ENCODE assay signal across 17 mouse cellular contexts in the genomic region with DNA sequence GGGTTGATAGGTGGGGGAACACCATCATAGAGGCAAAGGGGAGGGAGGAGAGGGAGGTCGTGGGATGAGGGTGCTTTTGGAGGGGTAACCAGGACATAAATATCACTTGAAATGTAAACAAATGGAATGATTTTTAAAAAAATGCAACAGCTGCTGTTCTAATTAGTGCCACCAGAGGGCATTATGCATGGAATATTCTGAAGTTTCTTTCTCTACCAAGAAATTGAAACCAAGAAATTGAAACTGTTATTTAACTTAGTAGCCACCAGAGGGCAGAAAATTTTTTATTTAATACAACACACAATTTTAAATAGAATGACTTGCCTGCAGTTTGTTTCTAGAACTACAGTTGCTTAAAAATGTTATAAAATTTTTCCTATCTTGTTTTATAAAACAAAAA.
DNase-seq lines count a peak whose midpoint lies in the region; ATAC-seq and TF ChIP-seq lines count a peak whose summit lies in the region.
"Had no signal": no experiment of that assay in that cellular context is flagged by ENCODE, and none has a peak within 500 bp of the region (broad histone marks: within the 10 kb centered on the region; RNA-seq: fewer than 3 reads in every experiment).

No protein-coding gene starts in this region.

- TF ChIP-seq EP300 in heart, adult 2 months (IDR thresholded peaks at IDR 0.05; ENCODE audit: insufficient read depth, low read depth, low read length): no peak
- TF ChIP-seq EP300 in liver, embryonic 14.5 days (IDR thresholded peaks at IDR 0.05; ENCODE audit: low read depth): no peak

- no peak overlapping the region for H3K27ac ChIP-seq in heart, adult 2 months
- H3K27ac ChIP-seq in liver, embryonic 14.5 days: no peak overlapping the region
- H3K27ac ChIP-seq in liver, embryonic 11.5 days (ENCODE audit: low read depth, low read length): no peak overlapping the region
- H3K27ac ChIP-seq: heart, embryonic 10.5 days; liver, embryonic 13.5 days; midbrain, embryonic 15.5 days; neural tube, embryonic 12.5 days had no signal

- 44% methylated on average over 1 of the region's 1 CpGs for WGBS in heart, adult 2 months
- 30% methylated on average over 1 of the region's 1 CpGs for WGBS in liver, embryonic 14.5 days (ENCODE audit: insufficient replicate concordance)
- 25% methylated on average over 1 of the region's 1 CpGs for WGBS in liver, embryonic 11.5 days

- H3K9ac ChIP-seq in heart, adult 2 months (ENCODE audit: low read depth, low read length): no peak overlapping the region
- H3K9ac ChIP-seq in liver, embryonic 14.5 days (replicated peaks): no peak overlapping the region
- no peak overlapping the region for H3K9ac ChIP-seq in liver, embryonic 11.5 days (ENCODE audit: low read depth, low read length)
- H3K9ac ChIP-seq: liver, embryonic 13.5 days; midbrain, embryonic 15.5 days; neural tube, embryonic 12.5 days had no signal

- intact Hi-C loops in heart, adult 2 months (cut with DNase I): no loop called here
- intact Hi-C loops in heart, postnatal 10 days (cut with DNase I): no loop called here

- no peaks in the 10 kb centered on the region for H3K79me2 ChIP-seq in heart, adult 2 months (replicated peaks; ENCODE audit: control insufficient read depth, insufficient read depth, low read length)

- no peak for TF ChIP-seq POLR2A in heart, adult 2 months (IDR thresholded peaks at IDR 0.05; ENCODE audit: insufficient read depth, low read depth, low read length)
- TF ChIP-seq POLR2A in brain, embryonic 14.5 days (IDR thresholded peaks at IDR 0.05; ENCODE audit: borderline replicate concordance, extremely low read depth, insufficient read depth, insufficient read length, poor library complexity, severe bottlenecking): no peak

- ATAC-seq in liver, embryonic 14.5 days (ENCODE audit: insufficient read depth): no peak
- ATAC-seq in liver, embryonic 11.5 days (replicated peaks; ENCODE audit: low FRiP score): no peak
- ATAC-seq in megakaryocyte-erythroid progenitor cell, adult 5-6 weeks (replicated peaks; ENCODE audit: low FRiP score, low TSS enrichment, poor library complexity, severe bottlenecking): no peak
- ATAC-seq: midbrain, embryonic 15.5 days had no signal

- H3K4me2 ChIP-seq in liver, embryonic 14.5 days (ENCODE audit: low read depth): no peak overlapping the region
- no peak overlapping the region for H3K4me2 ChIP-seq in liver, embryonic 11.5 days
- H3K4me2 ChIP-seq: liver, embryonic 13.5 days; midbrain, embryonic 15.5 days; neural tube, embryonic 12.5 days had no signal

- TF ChIP-seq CTCF in heart, adult 2 months (IDR thresholded peaks at IDR 0.05): peak; percentile 45
- 0 out of 2 replicates have a peak, but pooled peaks have one; percentile 8 for TF ChIP-seq CTCF in liver, embryonic 14.5 days (IDR thresholded peaks at IDR 0.05; ENCODE audit: low read depth)
- TF ChIP-seq CTCF in brain, embryonic 14.5 days (IDR thresholded peaks at IDR 0.05; ENCODE audit: borderline replicate concordance, extremely low read depth, insufficient read depth, insufficient read length): no peak

- H3K4me3 ChIP-seq in heart, adult 2 months: no peak overlapping the region
- no peak overlapping the region for H3K4me3 ChIP-seq in liver, embryonic 14.5 days (ENCODE audit: insufficient read depth in 1 of 2, low read depth in 2 of 2, low read length in 2 of 2)
- H3K4me3 ChIP-seq in liver, embryonic 11.5 days (ENCODE audit: low read depth, low read length): no peak overlapping the region
- H3K4me3 ChIP-seq: heart, embryonic 10.5 days; liver, embryonic 13.5 days; midbrain, embryonic 15.5 days; neural tube, embryonic 12.5 days had no signal

- H3K27me3 ChIP-seq in heart, adult 2 months (ENCODE audit: control insufficient read depth, insufficient read depth, low read length): no peaks in the 10 kb centered on the region
- no peaks in the 10 kb centered on the region for H3K27me3 ChIP-seq in liver, embryonic 14.5 days (ENCODE audit: control insufficient read depth, insufficient read depth, low read length)
- no peaks in the 10 kb centered on the region for H3K27me3 ChIP-seq in liver, embryonic 11.5 days (replicated peaks; ENCODE audit: control insufficient read depth, insufficient read depth, low read length)
- H3K27me3 ChIP-seq: liver, embryonic 13.5 days; midbrain, embryonic 15.5 days; neural tube, embryonic 12.5 days had no signal

- DNase-seq in heart, adult 2 months: no peak
- no peak for DNase-seq in heart, postnatal 10 days
- DNase-seq in liver, embryonic 14.5 days (ENCODE audit: low read depth in 3 of 3, low spot score in 3 of 3): no peak
- no peak for DNase-seq in liver, embryonic 11.5 days (ENCODE audit: low spot score)
- peak; percentile 24 for DNase-seq in ES-CJ7 (ENCODE audit: low read depth, low spot score)
- DNase-seq in brain, embryonic 14.5 days (ENCODE audit: low read depth): peak; percentile 0
- DNase-seq in right cerebral cortex, postnatal 4 days: no peak
- DNase-seq: adrenal gland, postnatal 10 days; cerebellum, adult 9-10 months; gastrocnemius, postnatal 14 days; kidney, postnatal 10 days; liver, embryonic 13.5 days; lung, postnatal 14 days had no signal

- no peaks in the 10 kb centered on the region for H3K9me3 ChIP-seq in liver, embryonic 14.5 days (ENCODE audit: control insufficient read depth, low read length)
- H3K9me3 ChIP-seq in liver, embryonic 11.5 days (ENCODE audit: control insufficient read depth, low read length): peaks cover 5% of the 10 kb centered on the region; the same call in 1 of the 2 replicates

- no peaks in the 10 kb centered on the region for H3K4me1 ChIP-seq in heart, adult 2 months (ENCODE audit: control insufficient read depth, insufficient read depth, low read length)
- H3K4me1 ChIP-seq in liver, embryonic 14.5 days (replicated peaks; ENCODE audit: control insufficient read depth in 2 of 2, insufficient read depth in 2 of 2, low read length in 1 of 2): no peaks in the 10 kb centered on the region
- no peaks in the 10 kb centered on the region for H3K4me1 ChIP-seq in liver, embryonic 11.5 days (replicated peaks; ENCODE audit: control insufficient read depth, insufficient read depth, low read length)
- H3K4me1 ChIP-seq: heart, embryonic 10.5 days; liver, embryonic 13.5 days; midbrain, embryonic 15.5 days; neural tube, embryonic 12.5 days had no signal

- H3K36me3 ChIP-seq in heart, adult 2 months (ENCODE audit: control insufficient read depth, insufficient read depth, low read length): no peaks in the 10 kb centered on the region
- no peaks in the 10 kb centered on the region for H3K36me3 ChIP-seq in liver, embryonic 14.5 days (replicated peaks; ENCODE audit: control insufficient read depth, insufficient read depth, low read depth)
- no peaks in the 10 kb centered on the region for H3K36me3 ChIP-seq in liver, embryonic 11.5 days (ENCODE audit: control insufficient read depth, insufficient read depth, low read length)
- H3K36me3 ChIP-seq: heart, embryonic 10.5 days; liver, embryonic 13.5 days; midbrain, embryonic 15.5 days; neural tube, embryonic 12.5 days had no signal

Comparison
In these comparisons a context has a peak if more than half of its experiments do, and no peak if none do; other contexts are left out.
1. DNase-seq: peak in ES-CJ7 (single experiment) and brain, embryonic 14.5 days (single experiment); none in heart, adult 2 months (0 of 2), heart, postnatal 10 days (0 of 2), liver, embryonic 14.5 days (0 of 3), liver, embryonic 11.5 days (single experiment) and right cerebral cortex, postnatal 4 days (single experiment).